Mouse (Mus musculus): Measurements from ENCODE around the gene Lcat. TPM values are rescaled to one million over a fixed set of nuclear protein-coding genes. Genes with fewer than 3 reads are reported as not detected.

Gene Lcat
- total and polyA plus RNA-seq, 3 experiments: 1.1 to 2.5 TPM; not detected in 1

DNA sequence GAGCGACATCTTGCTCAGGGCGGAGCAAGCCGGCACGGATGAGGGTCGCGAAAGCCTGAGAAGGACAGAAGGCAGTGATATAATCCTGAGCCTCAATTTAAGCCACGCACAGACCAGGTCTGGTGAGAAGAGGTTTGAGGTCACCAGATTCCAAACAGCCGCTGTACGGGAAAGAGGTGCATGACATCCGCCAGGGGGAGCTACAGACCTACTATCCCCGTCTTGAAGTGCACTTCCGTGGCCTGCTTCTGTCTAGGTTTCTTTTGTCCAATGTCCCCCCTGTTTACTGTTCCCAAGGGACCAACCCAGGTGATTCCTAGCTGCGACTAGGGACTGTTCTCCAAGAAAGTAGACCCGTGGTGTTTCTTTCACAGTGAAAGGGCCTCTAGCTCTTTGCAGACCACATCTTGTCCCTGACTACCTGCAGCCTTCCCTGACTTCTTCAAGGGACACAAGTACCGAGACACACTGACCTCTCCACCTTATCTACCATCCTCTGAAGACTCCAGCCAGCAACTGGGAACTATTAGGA lies 47.7 kb upstream of the Lcat start, which contains the start of gene Dus2 (continued):
- TF ChIP-seq POLR2AphosphoS2 (IDR thresholded peaks at IDR 0.05; ENCODE audit: low read length) (no peak), ELF1 (IDR thresholded peaks at IDR 0.05; ENCODE audit: low read depth, low read length) (peak; percentile 89), NELFE (IDR thresholded peaks at IDR 0.05; ENCODE audit: low read depth, low read length) (peak; percentile 11; the same call in 1 of the 2 replicates), MXI1 (IDR thresholded peaks at IDR 0.05; ENCODE audit: low read depth, low read length) (0 out of 2 replicates have a peak, but pooled peaks have one; percentile 11), TBP (IDR thresholded peaks at IDR 0.05; ENCODE audit: low read depth, low read length) (no peak), POLR2AphosphoS5 (IDR thresholded peaks at IDR 0.05; ENCODE audit: borderline replicate concordance, low read depth, low read length) (no peak), ETS1 (IDR thresholded peaks at IDR 0.05; ENCODE audit: low read depth, low read length) (no peak), MAX (IDR thresholded peaks at IDR 0.05; ENCODE audit: low read length) (no peak), JUND (IDR thresholded peaks at IDR 0.05; ENCODE audit: low read depth, low read length) (no peak), KAT2A (conservative IDR thresholded peaks at IDR 0.05; ENCODE audit: low read depth, low read length) (no peak), TCF12 (IDR thresholded peaks at IDR 0.05; ENCODE audit: low read depth, low read length) (no peak)

DNA sequence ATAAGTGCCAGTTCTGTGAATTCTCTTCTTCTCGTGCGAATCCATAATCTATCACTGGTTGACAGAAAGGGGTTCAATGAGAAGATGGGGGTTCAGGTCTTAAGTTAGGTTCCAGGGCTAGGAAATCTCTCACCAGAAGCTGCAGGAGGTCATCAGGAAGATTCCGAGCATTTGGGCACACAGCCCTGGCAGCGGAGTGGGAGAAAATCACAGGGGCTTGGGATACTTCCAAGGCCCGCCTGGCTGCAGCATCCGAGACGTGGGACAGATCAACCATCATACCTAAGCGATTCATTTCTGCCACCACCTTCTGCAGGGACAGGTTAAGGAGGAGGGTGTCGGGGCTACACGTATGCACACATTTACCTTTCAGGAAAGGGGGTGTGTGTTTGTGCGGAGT lies 45.4 kb upstream of the Lcat start:
- no peak overlapping the region for H3K9ac ChIP-seq (ENCODE audit: control insufficient read depth, low read depth, low read length, poor library complexity, severe bottlenecking)
- no peak overlapping the region for H3K27ac ChIP-seq (ENCODE audit: control insufficient read depth, low read depth, low read length)
- H3K4me3 ChIP-seq (ENCODE audit: control insufficient read depth in 1 of 2, insufficient read depth in 1 of 2, low read depth in 2 of 2, low read length in 2 of 2): no peak overlapping the region
- TF ChIP-seq SMC3 (IDR thresholded peaks at IDR 0.05; ENCODE audit: low read depth, low read length) (no peak), POLR2A (IDR thresholded peaks at IDR 0.05; ENCODE audit: control insufficient read depth in 1 of 2, insufficient read depth in 1 of 2, low read depth in 1 of 2, low read length in 2 of 2, poor library complexity in 1 of 2) (no peak), JUND (IDR thresholded peaks at IDR 0.05; ENCODE audit: low read depth, low read length) (no peak), NRF1 (IDR thresholded peaks at IDR 0.05; ENCODE audit: insufficient read depth, low read depth, low read length, poor library complexity, severe bottlenecking) (no peak), POLR2AphosphoS2 (IDR thresholded peaks at IDR 0.05; ENCODE audit: low read length) (no peak), USF2 (IDR thresholded peaks at IDR 0.05; ENCODE audit: borderline replicate concordance in 1 of 2, insufficient read depth in 1 of 2, low read depth in 1 of 2, low read length in 2 of 2) (no peak), HCFC1 (IDR thresholded peaks at IDR 0.05; ENCODE audit: low read depth, low read length) (no peak), ZMIZ1 (IDR thresholded peaks at IDR 0.05; ENCODE audit: low read depth, low read length) (no peak), TCF12 (IDR thresholded peaks at IDR 0.05; ENCODE audit: low read depth, low read length) (no peak), ZKSCAN1 (IDR thresholded peaks at IDR 0.05; ENCODE audit: low read depth, low read length) (no peak), EP300 (IDR thresholded peaks at IDR 0.05; ENCODE audit: low read depth in 1 of 2, low read length in 2 of 2) (no peak), RCOR1 (IDR thresholded peaks at IDR 0.05; ENCODE audit: low read depth, low read length) (no peak), ELF1 (IDR thresholded peaks at IDR 0.05; ENCODE audit: low read depth, low read length) (no peak), ETS1 (IDR thresholded peaks at IDR 0.05; ENCODE audit: low read depth, low read length) (no peak)
- no peaks in the 10 kb centered on the region for H3K9me3 ChIP-seq (replicated peaks; ENCODE audit: insufficient read depth, low read length)
- no peaks in the 10 kb centered on the region for H3K79me2 ChIP-seq (ENCODE audit: control insufficient read depth, insufficient read depth, low read length, poor library complexity)
- H3K27me3 ChIP-seq (ENCODE audit: control insufficient read depth in 1 of 2, insufficient read depth in 2 of 2, low read length in 2 of 2): no peaks in the 10 kb centered on the region
- DNase-seq (ENCODE audit: low read depth, low spot score): no peak
- no peaks in the 10 kb centered on the region for H3K36me3 ChIP-seq (ENCODE audit: control insufficient read depth in 1 of 2, insufficient read depth in 2 of 2, low read length in 2 of 2)
- H3K4me1 ChIP-seq (ENCODE audit: control insufficient read depth in 1 of 2, insufficient read depth in 2 of 2, low read length in 2 of 2): peaks cover 0 to 5% of the 10 kb centered on the region in 2 experiments; a peak in 1 of 4 replicates
